Mouse (Mus musculus): ENCODE results near the gene Gm42906.

Gene Gm42906

GRCm38 (mm10) chr5:151231411-151231810 is 196.6 kb downstream of the Gm42906 start:
- no peak for DNase-seq

DNA sequence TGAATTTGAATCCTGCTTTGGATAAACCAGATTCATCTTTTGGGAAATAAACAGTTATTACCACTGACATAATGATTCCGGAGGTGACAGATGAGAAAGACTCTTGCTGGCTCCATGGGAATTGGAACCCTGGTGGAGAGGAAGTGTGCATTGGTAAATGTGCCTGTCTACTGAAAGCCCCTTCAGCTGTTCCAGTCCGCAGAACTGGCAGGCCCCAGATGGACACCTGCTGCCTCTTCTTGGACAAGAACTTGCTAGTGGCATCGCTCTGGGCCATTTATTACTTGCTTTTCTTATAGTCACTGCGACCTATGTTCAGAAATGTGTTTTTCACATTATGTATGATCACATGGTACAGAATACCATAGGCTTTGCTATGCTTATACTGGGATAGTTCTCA is 197.5 kb downstream of the Gm42906 start:
- no peak for DNase-seq

- no peak for DNase-seq
Measured at GRCm38 (mm10) chr5:151228367-151229005, 199.5 kb downstream of the Gm42906 start.

GRCm38 (mm10) chr5:151223696-151224366 is 204.1 kb downstream of the Gm42906 start:
- DNase-seq: no peak

- no peak for DNase-seq
Measured at GRCm38 (mm10) chr5:151222791-151223190, 205.2 kb downstream of the Gm42906 start.

- no peak for DNase-seq
Measured at GRCm38 (mm10) chr5:151218689-151219115, 209.3 kb downstream of the Gm42906 start.

- no peak for DNase-seq
Measured at GRCm38 (mm10) chr5:151213097-151213496, 214.9 kb downstream of the Gm42906 start.

- DNase-seq: no peak
Measured at GRCm38 (mm10) chr5:151210869-151211268, 217.1 kb downstream of the Gm42906 start.

DNA sequence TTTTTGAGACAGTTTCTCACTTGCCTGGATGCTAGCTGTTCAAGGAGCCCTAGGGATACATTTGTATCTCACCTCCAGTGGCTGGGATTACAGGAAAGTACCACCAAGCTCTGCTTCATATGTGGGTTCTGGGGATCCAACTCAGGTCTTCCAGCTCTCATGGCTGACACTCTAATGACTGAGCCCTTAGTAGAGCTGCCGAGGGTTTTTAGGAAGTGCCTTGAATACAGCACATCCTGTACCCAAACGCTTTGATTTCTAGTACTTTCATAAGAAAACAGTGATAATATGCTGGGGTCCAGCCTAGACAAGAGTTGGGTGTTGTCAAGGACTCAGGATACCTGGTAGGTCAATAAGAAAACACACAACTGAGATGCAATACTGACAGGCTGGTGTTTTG is 217.9 kb downstream of the Gm42906 start:
- DNase-seq: no peak

DNA sequence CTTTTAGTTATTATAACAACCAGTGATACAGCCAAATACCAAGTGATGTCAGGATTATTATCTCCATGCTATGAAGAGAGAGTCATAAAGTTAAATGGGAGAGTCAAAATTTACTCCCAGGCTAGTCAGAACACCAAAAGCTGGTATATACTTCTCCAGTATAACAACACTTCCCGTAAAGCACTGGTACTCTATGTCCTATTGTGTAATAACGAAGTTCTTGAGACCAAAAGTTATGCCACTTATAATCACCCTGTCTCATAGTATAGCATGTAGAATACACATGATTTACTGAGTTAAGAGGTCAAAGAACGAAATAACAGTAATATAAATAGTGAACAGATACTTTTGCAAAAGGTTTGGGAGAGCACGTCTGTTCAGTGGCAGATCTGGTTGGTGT is 222.9 kb downstream of the Gm42906 start:
- DNase-seq: no peak

- DNase-seq: no peak
Measured at GRCm38 (mm10) chr5:151202925-151203324, 225.0 kb downstream of the Gm42906 start.

DNA sequence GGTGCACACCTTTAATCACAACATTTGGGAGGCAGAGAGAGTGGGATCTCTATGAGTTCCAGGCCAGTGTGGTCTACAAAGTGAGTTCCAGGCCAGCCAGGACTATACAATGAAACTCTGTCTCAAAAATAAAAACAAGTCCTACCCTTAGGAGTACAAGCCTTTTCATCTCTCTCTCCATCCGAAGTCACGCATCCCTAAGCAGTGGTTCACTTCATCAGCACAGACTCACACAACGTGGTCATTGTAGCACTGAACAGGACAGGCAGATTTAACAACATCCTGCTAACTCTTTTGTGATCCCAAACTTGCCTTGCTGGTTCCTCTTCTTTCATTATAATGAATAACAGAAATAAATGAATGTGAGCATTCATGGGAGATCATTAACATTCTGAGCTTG is 226.7 kb downstream of the Gm42906 start:
- no peak for DNase-seq

DNA sequence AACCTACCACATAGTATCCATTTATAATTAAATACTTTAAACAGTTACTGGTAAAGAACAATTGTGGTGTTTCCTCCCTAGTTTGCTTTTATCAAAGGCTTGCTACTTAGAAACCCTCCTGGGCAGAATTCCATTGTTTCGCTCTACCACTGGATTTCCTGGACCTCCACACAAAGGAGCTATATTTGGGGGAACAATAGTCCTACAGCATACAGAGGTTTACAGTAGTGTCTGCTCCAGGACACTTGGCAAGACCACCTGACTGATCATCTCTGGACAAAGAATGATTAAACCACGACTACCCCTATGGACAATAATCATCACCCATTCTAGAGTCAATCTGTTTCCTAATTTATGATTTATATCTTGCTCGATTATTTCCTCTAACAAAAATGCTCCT is 228.7 kb downstream of the Gm42906 start:
- no peak for DNase-seq

- DNase-seq: no peak
Measured at GRCm38 (mm10) chr5:151196603-151197272, 231.2 kb downstream of the Gm42906 start.

GRCm38 (mm10) chr5:151193885-151194520 is 234.0 kb downstream of the Gm42906 start:
- no peak for DNase-seq

GRCm38 (mm10) chr5:151192266-151192665 is 235.7 kb downstream of the Gm42906 start:
- DNase-seq: no peak

DNA sequence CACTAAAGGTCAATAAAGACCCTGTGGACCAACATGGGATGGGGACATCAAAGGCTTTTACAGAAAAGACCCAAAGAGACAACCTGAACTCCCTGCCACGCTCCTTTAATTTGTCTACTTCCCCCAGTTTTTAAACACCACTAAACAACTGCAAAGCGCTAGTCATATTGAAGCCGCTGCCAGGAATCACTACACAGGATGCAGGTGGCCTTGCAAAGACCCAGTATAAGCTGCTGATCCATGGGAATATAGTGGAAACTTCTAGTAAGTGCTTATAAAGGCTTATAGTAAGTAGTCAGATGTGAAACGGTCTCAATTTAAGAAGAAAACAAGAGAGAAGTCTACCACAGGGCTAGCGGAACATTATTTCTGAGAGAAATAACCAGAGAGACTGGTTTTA is 237.2 kb downstream of the Gm42906 start:
- DNase-seq: no peak

DNA sequence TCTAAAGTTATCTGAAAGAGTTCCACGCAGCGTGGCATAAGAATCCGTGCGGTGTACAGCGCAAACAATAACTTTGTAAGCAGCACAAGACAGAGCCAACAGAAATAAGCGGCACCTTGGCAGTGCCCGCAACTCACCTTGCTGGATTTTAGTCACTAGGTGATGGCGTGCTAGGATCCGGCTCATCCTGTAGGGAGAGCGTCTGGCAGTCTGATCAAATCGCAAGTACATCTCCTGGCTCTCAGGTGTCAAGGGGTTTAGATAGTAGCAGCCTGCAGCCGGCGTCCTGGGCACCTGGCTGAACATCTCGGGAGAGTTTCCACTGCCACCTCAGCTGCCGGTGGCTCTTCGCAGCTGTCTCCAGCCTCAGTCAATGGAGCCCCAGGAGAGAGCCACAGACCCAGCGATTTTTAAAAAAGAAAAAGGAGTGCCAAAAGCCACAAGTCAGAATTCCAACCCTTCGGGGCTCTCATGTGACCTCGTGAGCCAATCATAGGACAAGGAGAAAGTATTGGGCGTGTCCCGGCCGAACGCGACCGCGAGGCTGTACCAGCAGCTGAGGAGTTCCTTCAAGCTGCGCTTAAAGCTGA is 238.1 kb downstream of the Gm42906 start:
- DNase-seq: peak; percentile 20

- no peak for DNase-seq
Measured at GRCm38 (mm10) chr5:151189321-151189720, 238.6 kb downstream of the Gm42906 start.

DNA sequence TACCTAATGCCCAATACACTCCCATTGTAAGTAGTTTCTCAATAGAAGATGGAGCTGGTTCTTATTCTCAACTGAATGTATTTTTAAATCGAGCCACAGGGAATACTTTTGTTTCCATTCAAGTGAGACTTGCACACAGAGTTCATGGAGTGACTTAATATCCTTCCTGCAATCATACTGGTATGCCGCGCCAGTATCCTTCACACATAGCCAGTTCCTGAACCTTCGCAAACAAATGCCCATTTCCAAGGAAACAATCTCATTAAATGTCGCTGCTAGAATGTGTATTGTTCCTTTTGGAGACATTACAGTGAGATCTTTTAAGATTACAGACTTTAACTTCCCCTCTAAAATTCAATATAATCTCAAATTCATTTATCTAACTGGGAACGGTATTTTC is 239.3 kb downstream of the Gm42906 start:
- DNase-seq: no peak

GRCm38 (mm10) chr5:151187336-151187735 is 240.6 kb downstream of the Gm42906 start:
- DNase-seq: no peak

DNA sequence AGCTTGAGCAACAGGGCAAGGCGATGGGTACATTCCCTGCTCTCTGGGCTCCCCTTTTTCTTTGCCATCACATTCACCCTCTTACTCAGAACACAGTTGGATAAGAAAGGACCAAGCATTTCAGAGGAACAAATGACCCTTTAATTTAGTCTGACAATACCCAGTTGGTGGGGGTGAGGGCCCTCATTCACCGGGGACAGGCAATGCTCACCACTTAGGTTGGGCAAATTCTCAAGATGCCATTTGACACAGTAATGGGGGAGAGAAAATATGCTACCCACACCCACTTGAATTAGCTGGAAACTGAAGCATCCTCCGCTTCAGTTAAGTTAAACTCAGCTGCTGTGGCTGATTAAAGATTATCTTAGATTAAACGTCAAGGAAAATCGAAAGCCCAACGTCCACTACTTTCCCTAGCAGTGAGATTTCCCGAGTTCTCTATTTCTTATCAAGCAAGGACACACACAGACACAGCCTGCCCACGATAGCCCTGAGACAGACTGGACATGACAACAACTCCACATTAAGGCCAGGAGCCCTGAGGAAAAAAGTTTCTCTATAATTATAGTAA is 242.6 kb downstream of the Gm42906 start:
- DNase-seq: no peak

DNA sequence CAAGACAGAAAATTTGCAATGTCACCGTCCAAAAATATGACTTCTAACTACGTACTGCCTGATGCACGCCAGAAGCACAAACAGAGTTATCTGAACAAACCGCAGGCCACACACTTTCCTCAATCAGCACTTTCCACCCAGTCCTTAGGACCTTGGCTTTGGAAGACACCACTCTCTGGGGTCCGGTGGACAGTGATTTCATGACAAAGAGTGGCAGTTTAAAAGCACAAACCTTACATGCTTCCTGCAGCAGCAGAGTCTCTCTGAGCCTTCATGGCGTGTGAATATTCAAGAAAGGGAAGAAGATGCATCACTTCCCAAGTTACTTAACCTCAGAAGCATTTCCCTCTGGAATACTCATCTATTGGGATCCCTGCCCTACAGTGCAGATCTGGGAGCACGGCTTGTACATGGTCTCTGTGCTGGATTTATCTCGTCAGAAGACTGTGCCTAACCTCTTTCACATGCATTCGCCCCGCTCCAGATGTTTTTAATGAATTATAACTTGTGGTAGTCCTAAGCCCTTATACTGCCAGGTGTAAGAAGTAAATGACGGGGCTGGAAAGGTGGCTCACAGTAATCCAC is 244.2 kb downstream of the Gm42906 start:
- no peak for DNase-seq

All from right cerebral cortex, postnatal 4 days (tissue).